Mouse (Mus musculus) midbrain, postnatal 0 days (tissue): ENCODE data around the gene Mrps23. TPM values are rescaled to one million over a fixed set of nuclear protein-coding genes. Genes with fewer than 3 reads are reported as not detected.

Source experiments
- ATAC-seq: fragments of 200-750 bp; cut with Nextera tagmentation; 2 replicates; pipeline ENCODE4 v1.8.0; 2017; ENCODE audit warnings: moderate number of reproducible peaks, mild to moderate bottlenecking, moderate TSS enrichment, moderate library complexity; ENCODE audit not compliant: low FRiP score
- DNase-seq: peaks from one replicate; pipeline ENCODE4 v3.0.0-alpha.2; 2015; ENCODE audit warnings: low spot score
- H3K27ac ChIP-seq: fragments of 300-500 bp; sonication (generic); 2 replicates; pipeline ENCODE4 v1.5.1; 2014; ENCODE audit warnings: low read depth, mild to moderate bottlenecking, low read length, mixed read lengths
- H3K27me3 ChIP-seq: fragments of 300-500 bp; sonication (generic); 2 replicates; pipeline ENCODE4 v1.6.1; 2014; ENCODE audit warnings: low read length, control low read depth, mixed read lengths; ENCODE audit not compliant: insufficient read depth
- H3K36me3 ChIP-seq: fragments of 300-500 bp; sonication (generic); 2 replicates; pipeline ENCODE4 v1.6.1; 2014; ENCODE audit warnings: low read length, control low read depth, mixed read lengths; ENCODE audit not compliant: insufficient read depth
- H3K4me1 ChIP-seq: fragments of 300-500 bp; sonication (generic); 2 replicates; pipeline ENCODE4 v1.6.1; 2014; ENCODE audit warnings: mild to moderate bottlenecking, control low read depth, antibody characterized with exemption, low read length, mixed read lengths; ENCODE audit not compliant: insufficient read depth
- H3K4me2 ChIP-seq: fragments of 300-500 bp; sonication (generic); 2 replicates; pipeline ENCODE4 v1.6.1; 2014; ENCODE audit warnings: low read depth, mild to moderate bottlenecking, low read length, mixed read lengths; ENCODE audit not compliant: poor library complexity, severe bottlenecking
- H3K4me3 ChIP-seq: fragments of 300-500 bp; sonication (generic); 2 replicates; pipeline ENCODE4 v1.5.1; 2014; ENCODE audit warnings: low read depth, mild to moderate bottlenecking, low read length, moderate library complexity
- H3K9ac ChIP-seq: fragments of 300-500 bp; sonication (generic); replicated peaks from 2 replicates; pipeline ENCODE4 v1.6.1; 2014; ENCODE audit warnings: mild to moderate bottlenecking, low read length, moderate library complexity, mixed read lengths; ENCODE audit not compliant: poor library complexity, severe bottlenecking
- H3K9me3 ChIP-seq: fragments of 300-500 bp; sonication (generic); 2 replicates; pipeline ENCODE4 v1.6.1; 2016; ENCODE audit warnings: low read length, control low read depth
- CTCF ChIP-seq: IDR thresholded peaks from 2 replicates; pipeline ENCODE4 v1.5.1; 2016; ENCODE audit warnings: antibody characterized with exemption, mild to moderate bottlenecking
- WGBS: fragments of 180-500 bp; shearing (Covaris S2); extraction: QIAGEN DNeasy Blood & Tissue Kit; methylation state at CpG from one replicate; pipeline ENCODE4 v1.1.7; 2014; 5-methylcytosine and 5-hydroxymethylcytosine counted together
- polyA plus RNA-seq: library from polyadenylated mRNA; unstranded; fragments of >200 nt; fragmentation: Nextera tagmentation; extraction: Ambion mirVana; gene quantifications from 2 replicates; pipeline ENCODE4 v1.2.1, GENCODE M21; 2015
- total RNA-seq: library from RNA; depleted of rRNA; stranded (reverse); fragments of >200 nt; gene quantifications from 2 replicates; pipeline ENCODE4 v1.2.3, GENCODE M21; 2014

The Mrps23 gene
- total and polyA plus RNA-seq, 2 experiments from 2014 or later = 29.4 to 63.2 TPM

- 44% methylated on average over 15 of the region's 15 CpGs for WGBS
- 0 out of 2 replicates have a peak, but pooled peaks cover 3% of the 10 kb centered on the region for H3K36me3 ChIP-seq
- TF ChIP-seq CTCF = no peak
- ATAC-seq (no peak), DNase-seq (no peak)
- peaks cover 8% of the 10 kb centered on the region; the same call in 1 of the 2 replicates for H3K4me1 ChIP-seq
- H3K27ac ChIP-seq = no peak overlapping the region
- no peak overlapping the region for H3K4me3 ChIP-seq
- no peaks in the 10 kb centered on the region for H3K9me3 ChIP-seq
- H3K27me3 ChIP-seq = no peaks in the 10 kb centered on the region
- no peak overlapping the region for H3K4me2 ChIP-seq
- no peak overlapping the region for H3K9ac ChIP-seq
These were observed 39.3 kb upstream of the Mrps23 start for GRCm38 (mm10) chr11:88164801-88165377.

- Histone ChIP-seq H3K4me2 (no peak overlapping the region), H3K9ac (no peak overlapping the region), H3K27ac (0 out of 2 replicates have a peak overlapping the region, but pooled peaks have one; percentile 12), H3K27me3 (no peaks in the 10 kb centered on the region), H3K4me3 (no peak overlapping the region), H3K36me3 (0 out of 2 replicates have a peak, but pooled peaks cover 3% of the 10 kb centered on the region), H3K9me3 (no peaks in the 10 kb centered on the region), H3K4me1 (peaks cover 8% of the 10 kb centered on the region; the same call in 1 of the 2 replicates)
- ATAC-seq (no peak), DNase-seq (no peak)
- no peak for TF ChIP-seq CTCF
- 68% methylated on average over 10 of the region's 10 CpGs for WGBS
These were observed 38.4 kb upstream of the Mrps23 start for GRCm38 (mm10) chr11:88165683-88166364.

GRCm38 (mm10) chr11:88166471-88166870 lies 37.7 kb upstream of the Mrps23 start:
- 84% methylated on average over 7 of the region's 7 CpGs for WGBS
- H3K9me3 ChIP-seq = no peaks in the 10 kb centered on the region

GRCm38 (mm10) chr11:88168611-88169010 lies 35.6 kb upstream of the Mrps23 start:
- DNase-seq (no peak), ATAC-seq (no peak)
- H3K36me3 ChIP-seq = 0 out of 2 replicates have a peak, but pooled peaks cover 3% of the 10 kb centered on the region
- no peak for TF ChIP-seq CTCF
- H3K4me1 ChIP-seq = peaks cover 9% of the 10 kb centered on the region; the same call in 1 of the 2 replicates
- 29% methylated on average over 3 of the region's 3 CpGs for WGBS
- H3K4me2 ChIP-seq = no peak overlapping the region
- H3K4me3 ChIP-seq = no peak overlapping the region
- no peak overlapping the region for H3K9ac ChIP-seq
- no peaks in the 10 kb centered on the region for H3K27me3 ChIP-seq
- H3K9me3 ChIP-seq = no peaks in the 10 kb centered on the region
- no peak overlapping the region for H3K27ac ChIP-seq

More at GRCm38 (mm10) chr11:88166471-88166870, 37.7 kb upstream of the Mrps23 start:
- Histone ChIP-seq H3K4me1 (peaks cover 8% of the 10 kb centered on the region; the same call in 1 of the 2 replicates), H3K27ac (no peak overlapping the region), H3K36me3 (0 out of 2 replicates have a peak, but pooled peaks cover 3% of the 10 kb centered on the region), H3K27me3 (no peaks in the 10 kb centered on the region), H3K9ac (no peak overlapping the region), H3K4me2 (no peak overlapping the region), H3K4me3 (no peak overlapping the region)
- DNase-seq (no peak), ATAC-seq (no peak)
- no peak for TF ChIP-seq CTCF

- Histone ChIP-seq H3K27ac (no peak overlapping the region), H3K36me3 (0 out of 2 replicates have a peak, but pooled peaks cover 3% of the 10 kb centered on the region), H3K9me3 (no peaks in the 10 kb centered on the region), H3K4me2 (no peak overlapping the region), H3K27me3 (no peaks in the 10 kb centered on the region), H3K4me1 (peaks cover 9% of the 10 kb centered on the region; the same call in 1 of the 2 replicates), H3K9ac (no peak overlapping the region), H3K4me3 (no peak overlapping the region)
- ATAC-seq (no peak), DNase-seq (no peak)
- 37% methylated on average over 32 of the region's 32 CpGs for WGBS
- no peak for TF ChIP-seq CTCF
These were observed 34.6 kb upstream of the Mrps23 start for GRCm38 (mm10) chr11:88169531-88170040.

- ATAC-seq (no peak), DNase-seq (no peak)
- Histone ChIP-seq H3K9me3 (no peaks in the 10 kb centered on the region), H3K27me3 (no peaks in the 10 kb centered on the region), H3K4me2 (no peak overlapping the region), H3K36me3 (0 out of 2 replicates have a peak, but pooled peaks cover 3% of the 10 kb centered on the region), H3K4me3 (no peak overlapping the region), H3K27ac (no peak overlapping the region), H3K4me1 (peaks cover 9% of the 10 kb centered on the region; the same call in 1 of the 2 replicates), H3K9ac (no peak overlapping the region)
- 56% methylated on average over 3 of the region's 3 CpGs for WGBS
- no peak for TF ChIP-seq CTCF
These were observed 33.6 kb upstream of the Mrps23 start for GRCm38 (mm10) chr11:88170606-88171005.
